Mouse (Mus musculus): ENCODE measurements around the gene Gm5751.

GRCm38 (mm10) chrX:8921813-8922607, 48.0 kb downstream of the Gm5751 start:
- TF ChIP-seq CTCF (IDR thresholded peaks at IDR 0.05; ENCODE audit: insufficient read depth, low read length) (peak; percentile 23; the same call in 1 of the 2 replicates), POLR2A (IDR thresholded peaks at IDR 0.05; ENCODE audit: borderline replicate concordance, extremely low read depth, low read depth, low read length) (no peak)

All from lung, adult 2 months (tissue).